Mouse (Mus musculus) small intestine, adult 2 months (tissue): ENCODE data around the gene C730034F03Rik. TPM values are rescaled to one million over a fixed set of nuclear protein-coding genes. Genes with fewer than 3 reads are reported as not detected.
"Not testable (repeated sequence)": the region's sequence is repeated elsewhere in the genome, so short reads cannot be mapped to it uniquely, and the experiment has no call there.

Experiments
- H3K27ac ChIP-seq: fragments of 200-500 bp; 2 replicates; pipeline ENCODE4 v1.5.1; 2012; ENCODE audit warnings: low read depth, low read length, control low read depth, inconsistent platforms; ENCODE audit not compliant: insufficient read depth
- H3K27me3 ChIP-seq: fragments of 200-500 bp; 2 replicates; pipeline ENCODE4 v1.6.1; 2012; ENCODE audit warnings: mild to moderate bottlenecking, moderate library complexity, low read length, inconsistent platforms; ENCODE audit not compliant: control insufficient read depth, insufficient read depth
- H3K36me3 ChIP-seq: fragments of 200-500 bp; 2 replicates; pipeline ENCODE4 v1.6.1; 2012; ENCODE audit warnings: mild to moderate bottlenecking, low read length, control low read depth, inconsistent platforms; ENCODE audit not compliant: control insufficient read depth, insufficient read depth
- H3K4me1 ChIP-seq: fragments of 200-500 bp; 2 replicates; pipeline ENCODE4 v1.6.1; 2012; ENCODE audit warnings: low read length, inconsistent platforms, mixed read lengths; ENCODE audit not compliant: control insufficient read depth, insufficient read depth, insufficient read length
- H3K4me3 ChIP-seq: fragments of 200-500 bp; 2 replicates; pipeline ENCODE4 v1.5.1; 2012; ENCODE audit warnings: low read depth, mild to moderate bottlenecking, control low read depth, inconsistent platforms, low read length, moderate library complexity
- CTCF ChIP-seq: fragments of 200-500 bp; IDR thresholded peaks from 2 replicates; pipeline ENCODE4 v1.5.1; 2012; ENCODE audit warnings: low read depth, mild to moderate bottlenecking, control low read depth, inconsistent platforms, low read length, moderate library complexity, mixed read lengths; ENCODE audit not compliant: insufficient replicate concordance, insufficient read length; ENCODE audit errors: extremely low read depth
- POLR2A ChIP-seq: fragments of 200-500 bp; IDR thresholded peaks from 2 replicates; pipeline ENCODE4 v1.6.1; 2012; ENCODE audit warnings: low read depth, mild to moderate bottlenecking, control low read depth, inconsistent platforms, low read length, moderate library complexity
- WGBS: fragments of 180-500 bp; shearing (Covaris S2); methylation state at CpG from one replicate; pipeline ENCODE4 v1.1.7; 2018; 5-methylcytosine and 5-hydroxymethylcytosine counted together
- polyA plus RNA-seq: library from polyadenylated mRNA; depleted of rRNA; stranded (reverse); fragments of >200 nt; gene quantifications from 2 replicates; pipeline ENCODE4 v1.2.3, GENCODE M21; 2012

C730034F03Rik gene
- polyA plus RNA-seq, 1 experiment: 0.76 TPM

GRCm38 (mm10) chr15:89426716-89427115 is 2.7 kb upstream of the C730034F03Rik start:
- TF ChIP-seq POLR2A: no peak
- no peak for TF ChIP-seq CTCF
- Histone ChIP-seq H3K27ac (no peak overlapping the region), H3K36me3 (peaks cover 48% of the 10 kb centered on the region), H3K4me1 (peaks cover 5% of the 10 kb centered on the region; the same call in 1 of the 2 replicates), H3K27me3 (no peaks in the 10 kb centered on the region), H3K4me3 (no peak overlapping the region)
- 92% methylated on average over 10 of the region's 10 CpGs for WGBS

GRCm38 (mm10) chr15:89428136-89428790 is 1.1 kb upstream of the C730034F03Rik start:
- Histone ChIP-seq H3K27me3 (no peaks in the 10 kb centered on the region), H3K27ac (0 out of 2 replicates have a peak overlapping the region, but pooled peaks have one; percentile 69), H3K36me3 (peaks cover 39% of the 10 kb centered on the region), H3K4me3 (peak overlapping the region; percentile 72), H3K4me1 (peaks cover 7% of the 10 kb centered on the region; the same call in 1 of the 2 replicates)
- 86% methylated on average over 19 of the region's 19 CpGs for WGBS
- no peak for TF ChIP-seq POLR2A
- no peak for TF ChIP-seq CTCF

- Histone ChIP-seq H3K27me3 (no peaks in the 10 kb centered on the region), H3K4me1 (peaks cover 7% of the 10 kb centered on the region; the same call in 1 of the 2 replicates), H3K36me3 (peaks cover 37% of the 10 kb centered on the region), H3K4me3 (peak overlapping the region; percentile 72), H3K27ac (peak overlapping the region; percentile 69)
- WGBS: 4% methylated on average over 22 of the region's 22 CpGs
- TF ChIP-seq POLR2A: no peak
- TF ChIP-seq CTCF: no peak
These were observed 503 bp upstream of the C730034F03Rik start for GRCm38 (mm10) chr15:89428821-89429351.

- Histone ChIP-seq H3K4me1 (peaks cover 11% of the 10 kb centered on the region; the same call in 1 of the 2 replicates), H3K27ac (peak overlapping the region; percentile 94), H3K4me3 (peak overlapping the region; percentile 72; the same call in 1 of the 2 replicates), H3K27me3 (no peaks in the 10 kb centered on the region), H3K36me3 (peaks cover 28% of the 10 kb centered on the region)
- TF ChIP-seq CTCF (no peak), POLR2A (no peak)
- WGBS: 31% methylated on average over 6 of the region's 6 CpGs
These were observed 952 bp downstream of the C730034F03Rik start for GRCm38 (mm10) chr15:89430341-89430740.

- H3K27ac ChIP-seq: peak overlapping the region; percentile 92
- not testable (repeated sequence) for H3K27me3 ChIP-seq, H3K4me3 ChIP-seq
- WGBS: 42% methylated on average over 9 of the region's 9 CpGs
- TF ChIP-seq CTCF: peak; percentile 9; the same call in 1 of the 2 replicates
- H3K36me3 ChIP-seq: peaks cover 24% of the 10 kb centered on the region
- peaks cover 11% of the 10 kb centered on the region; the same call in 1 of the 2 replicates for H3K4me1 ChIP-seq
These were observed 1.4 kb downstream of the C730034F03Rik start for GRCm38 (mm10) chr15:89430771-89431170.

- peak overlapping the region; percentile 92 for H3K27ac ChIP-seq
- WGBS: 27% methylated on average over 3 of the region's 3 CpGs
- TF ChIP-seq CTCF: no peak
- peaks cover 11% of the 10 kb centered on the region; the same call in 1 of the 2 replicates for H3K4me1 ChIP-seq
- H3K27me3 ChIP-seq: no peaks in the 10 kb centered on the region
- no peak overlapping the region for H3K4me3 ChIP-seq
- H3K36me3 ChIP-seq: peaks cover 19% of the 10 kb centered on the region
These were observed 1.9 kb downstream of the C730034F03Rik start for GRCm38 (mm10) chr15:89431271-89431670.

- Histone ChIP-seq H3K4me1 (peaks cover 11% of the 10 kb centered on the region; the same call in 1 of the 2 replicates), H3K4me3 (no peak overlapping the region), H3K27ac (peak overlapping the region; percentile 92), H3K27me3 (no peaks in the 10 kb centered on the region), H3K36me3 (peaks cover 14% of the 10 kb centered on the region)
- 85% methylated on average over 6 of the region's 6 CpGs for WGBS
- TF ChIP-seq POLR2A: no peak
- no peak for TF ChIP-seq CTCF
These were observed 2.4 kb downstream of the C730034F03Rik start for GRCm38 (mm10) chr15:89431806-89432205.

- H3K27ac ChIP-seq: no peak overlapping the region
- peaks cover 11% of the 10 kb centered on the region; the same call in 1 of the 2 replicates for H3K4me1 ChIP-seq
- peaks cover 4% of the 10 kb centered on the region; the same call in 1 of the 2 replicates for H3K36me3 ChIP-seq
- TF ChIP-seq POLR2A: no peak
- no peak for TF ChIP-seq CTCF
- H3K4me3 ChIP-seq: no peak overlapping the region
- 83% methylated on average over 4 of the region's 4 CpGs for WGBS
- H3K27me3 ChIP-seq: no peaks in the 10 kb centered on the region
These were observed 3.6 kb downstream of the C730034F03Rik start for GRCm38 (mm10) chr15:89432946-89433345.
